Mouse (Mus musculus) megakaryocyte, embryonic 14.5 days (primary cell): Measurements from ENCODE around the gene Idua. TPM values are rescaled to one million over a fixed set of nuclear protein-coding genes. Genes with fewer than 3 reads are reported as not detected.

ENCODE experiments used
- H3K27me3 ChIP-seq: replicated peaks from 2 replicates; pipeline ENCODE3; 2012; ENCODE audit warnings: inconsistent platforms
- H3K36me3 ChIP-seq: replicated peaks from 2 replicates; pipeline ENCODE3; 2012; ENCODE audit warnings: low read length, inconsistent platforms, mixed read lengths
- H3K4me1 ChIP-seq: 2 replicates; pipeline ENCODE4 v1.6.1; 2012; ENCODE audit warnings: inconsistent platforms
- H3K4me3 ChIP-seq: replicated peaks from 2 replicates; pipeline ENCODE3; 2012; ENCODE audit warnings: moderate library complexity, mild to moderate bottlenecking, inconsistent platforms
- H3K9me3 ChIP-seq: 2 replicates; pipeline ENCODE4 v1.6.1; 2012; ENCODE audit warnings: inconsistent platforms
- FLI1 ChIP-seq: IDR thresholded peaks from 2 replicates; pipeline ENCODE4 v1.6.1; 2012; ENCODE audit warnings: low read length, inconsistent platforms, mixed read lengths
- GATA1 ChIP-seq: IDR thresholded peaks from 3 replicates; pipeline ENCODE4 v1.6.1; 2012; ENCODE audit warnings: mixed read lengths, low read length, inconsistent platforms, borderline replicate concordance
- polyA plus RNA-seq: library from polyadenylated mRNA; stranded (reverse); fragments of >175 nt; gene quantifications from 2 replicates; pipeline ENCODE4 v1.2.3, GENCODE M21; 2012; ENCODE audit warnings: low replicate concordance; ENCODE audit not compliant: insufficient read depth

Gene Idua
- polyA plus RNA-seq, 1 experiment: 4.4 TPM

GRCm38 (mm10) chr5:108700346-108700745, 40.2 kb downstream of the Idua start:
- Histone ChIP-seq H3K4me1 (peaks cover 11% of the 10 kb centered on the region; the same call in 1 of the 2 replicates), H3K4me3 (no peak overlapping the region), H3K36me3 (no peaks in the 10 kb centered on the region), H3K27me3 (peaks cover 74% of the 10 kb centered on the region), H3K9me3 (no peaks in the 10 kb centered on the region)
- TF ChIP-seq FLI1 (no peak), GATA1 (no peak)

DNA sequence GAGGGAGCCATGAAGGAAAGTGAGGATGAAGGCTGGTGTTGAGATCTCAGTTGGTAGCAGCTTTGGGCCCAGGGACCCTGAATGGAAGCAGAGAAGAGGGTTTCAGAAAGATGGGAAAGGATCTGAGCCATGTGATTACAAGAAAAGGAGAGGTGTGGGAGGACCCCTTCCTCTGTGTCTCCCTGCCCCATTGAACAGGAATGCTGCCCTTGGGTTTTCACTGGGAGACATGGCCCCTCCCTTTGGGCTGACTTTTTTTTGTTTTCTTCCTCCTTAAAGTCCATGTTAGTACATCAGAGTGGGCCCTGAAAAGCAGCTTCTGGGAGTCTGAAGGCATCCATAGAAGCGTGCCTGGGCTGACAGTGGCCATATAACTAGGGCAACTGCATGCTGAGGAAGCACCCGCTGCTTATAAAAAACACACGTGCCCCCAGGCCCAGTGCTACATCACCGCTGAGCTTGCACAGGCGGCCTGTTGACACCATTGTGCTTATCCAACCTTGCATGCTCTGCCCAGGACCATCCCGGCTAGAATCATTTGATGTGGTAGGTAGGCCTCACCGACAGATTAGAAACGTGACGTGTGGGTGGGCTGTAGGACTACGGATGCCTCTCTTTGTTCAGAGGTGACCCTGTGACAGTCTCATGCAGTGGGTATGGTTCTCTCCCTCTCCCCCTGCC, 41.4 kb downstream of the Idua start:
- TF ChIP-seq FLI1 (no peak), GATA1 (no peak)

GRCm38 (mm10) chr5:108703754-108704626, 43.9 kb downstream of the Idua start:
- no peak overlapping the region for H3K4me3 ChIP-seq
- peaks cover 54% of the 10 kb centered on the region for H3K27me3 ChIP-seq
- no peaks in the 10 kb centered on the region for H3K9me3 ChIP-seq
- TF ChIP-seq GATA1 (no peak), FLI1 (no peak)
- H3K4me1 ChIP-seq: no peaks in the 10 kb centered on the region; the same call in 1 of the 2 replicates
- H3K36me3 ChIP-seq: no peaks in the 10 kb centered on the region

More for the DNA sequence above, 41.4 kb downstream of the Idua start:
- peaks cover under 1% of the 10 kb centered on the region; the same call in 1 of the 2 replicates for H3K4me1 ChIP-seq
- H3K36me3 ChIP-seq: no peaks in the 10 kb centered on the region
- no peaks in the 10 kb centered on the region for H3K9me3 ChIP-seq
- H3K4me3 ChIP-seq: no peak overlapping the region
- peaks cover 66% of the 10 kb centered on the region for H3K27me3 ChIP-seq

GRCm38 (mm10) chr5:108707758-108708157, 47.6 kb downstream of the Idua start:
- Histone ChIP-seq H3K36me3 (no peaks in the 10 kb centered on the region), H3K4me3 (no peak overlapping the region), H3K4me1 (no peaks in the 10 kb centered on the region; the same call in 1 of the 2 replicates), H3K27me3 (peaks cover 41% of the 10 kb centered on the region), H3K9me3 (no peaks in the 10 kb centered on the region)
- no peak for TF ChIP-seq GATA1
- TF ChIP-seq FLI1: no peak

- H3K36me3 ChIP-seq: no peaks in the 10 kb centered on the region
- no peaks in the 10 kb centered on the region for H3K9me3 ChIP-seq
- peaks cover 40% of the 10 kb centered on the region for H3K27me3 ChIP-seq
- H3K4me3 ChIP-seq: no peak overlapping the region
- TF ChIP-seq GATA1 (no peak), FLI1 (no peak)
- H3K4me1 ChIP-seq: no peaks in the 10 kb centered on the region; the same call in 1 of the 2 replicates
Measured at GRCm38 (mm10) chr5:108708419-108708818, 48.3 kb downstream of the Idua start.

GRCm38 (mm10) chr5:108708981-108709731, 49.0 kb downstream of the Idua start:
- Histone ChIP-seq H3K4me3 (no peak overlapping the region), H3K36me3 (no peaks in the 10 kb centered on the region), H3K9me3 (no peaks in the 10 kb centered on the region), H3K4me1 (no peaks in the 10 kb centered on the region; the same call in 1 of the 2 replicates), H3K27me3 (peaks cover 46% of the 10 kb centered on the region)
- TF ChIP-seq GATA1 (no peak), FLI1 (no peak)

GRCm38 (mm10) chr5:108711968-108712367, 51.8 kb downstream of the Idua start:
- no peaks in the 10 kb centered on the region for H3K36me3 ChIP-seq
- no peaks in the 10 kb centered on the region for H3K4me1 ChIP-seq
- TF ChIP-seq GATA1 (no peak), FLI1 (no peak)
- no peak overlapping the region for H3K4me3 ChIP-seq
- peaks cover 60% of the 10 kb centered on the region for H3K27me3 ChIP-seq
- no peaks in the 10 kb centered on the region for H3K9me3 ChIP-seq

DNA sequence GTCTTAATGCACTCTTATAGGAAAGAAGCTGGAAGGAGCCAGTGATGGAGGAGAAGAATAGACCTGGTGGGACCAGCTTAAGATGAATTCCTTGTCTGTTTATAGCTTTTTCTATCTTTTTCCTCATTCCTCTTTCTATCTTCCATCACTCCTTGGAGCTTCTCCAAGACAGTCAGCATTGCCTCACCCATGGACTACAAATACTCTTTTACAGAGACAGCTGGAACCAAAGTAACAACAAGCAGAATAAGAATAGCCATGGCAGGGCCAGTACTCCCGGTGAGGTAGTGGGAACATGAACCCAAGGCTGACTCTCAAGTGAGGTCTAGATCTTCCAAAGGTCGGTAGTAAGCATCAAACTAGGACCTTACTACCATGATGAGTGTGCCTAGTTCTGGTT, 53.0 kb downstream of the Idua start:
- Histone ChIP-seq H3K4me1 (no peaks in the 10 kb centered on the region), H3K9me3 (no peaks in the 10 kb centered on the region), H3K27me3 (peaks cover 60% of the 10 kb centered on the region), H3K36me3 (no peaks in the 10 kb centered on the region), H3K4me3 (no peak overlapping the region)
- no peak for TF ChIP-seq GATA1
- no peak for TF ChIP-seq FLI1

DNA sequence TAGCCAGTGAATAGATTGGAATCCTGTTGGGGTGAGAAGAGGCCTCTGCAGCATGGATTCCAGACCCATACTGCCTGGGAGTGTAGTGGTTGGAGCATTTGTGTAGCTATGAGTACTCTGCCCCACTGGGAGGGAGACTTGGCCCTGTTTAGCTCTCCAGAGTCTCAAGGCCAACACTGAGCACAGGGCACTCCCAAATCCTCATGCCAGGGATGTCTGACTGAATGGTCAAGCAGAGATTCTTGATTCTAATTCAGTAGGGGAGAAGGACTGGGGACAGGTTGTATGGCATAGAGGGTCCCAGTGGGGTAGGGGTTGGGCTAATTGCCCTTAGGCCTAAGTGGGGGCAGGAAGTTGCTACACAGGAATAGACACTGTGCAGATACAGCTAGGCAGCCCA, 53.6 kb downstream of the Idua start:
- H3K4me1 ChIP-seq: no peaks in the 10 kb centered on the region
- no peaks in the 10 kb centered on the region for H3K36me3 ChIP-seq
- peaks cover 59% of the 10 kb centered on the region for H3K27me3 ChIP-seq
- H3K9me3 ChIP-seq: no peaks in the 10 kb centered on the region
- TF ChIP-seq FLI1 (no peak), GATA1 (no peak)
- H3K4me3 ChIP-seq: no peak overlapping the region

DNA sequence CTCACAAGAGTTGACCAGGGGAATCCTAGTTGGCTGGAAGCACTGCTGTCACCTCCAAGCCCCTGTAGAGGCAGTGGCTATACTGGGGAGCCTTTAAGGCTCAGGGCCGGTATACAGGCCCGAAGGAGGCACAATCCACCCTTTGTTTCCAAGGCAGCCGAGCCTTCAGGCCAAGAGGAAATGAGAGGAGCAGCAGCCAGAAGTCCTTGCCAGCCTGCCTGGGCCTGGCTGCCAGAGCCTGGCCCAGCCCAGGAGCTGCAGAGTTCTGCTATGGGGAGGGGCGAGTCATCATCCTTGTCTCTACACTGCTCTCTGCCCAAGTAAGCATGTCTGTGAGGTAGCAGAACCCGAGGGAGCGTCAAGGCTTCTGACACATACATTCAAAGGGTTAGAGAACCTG, 54.0 kb downstream of the Idua start:
- Histone ChIP-seq H3K4me1 (no peaks in the 10 kb centered on the region), H3K36me3 (no peaks in the 10 kb centered on the region), H3K9me3 (no peaks in the 10 kb centered on the region), H3K27me3 (peaks cover 59% of the 10 kb centered on the region), H3K4me3 (no peak overlapping the region)
- TF ChIP-seq FLI1: no peak
- no peak for TF ChIP-seq GATA1
